Mouse (Mus musculus) heart, embryonic 12.5 days (tissue): ENCODE results near the gene Cdkn1a. TPM values are rescaled to one million over a fixed set of nuclear protein-coding genes. Genes with fewer than 3 reads are reported as not detected.
"Not testable (repeated sequence)": the region's sequence is repeated elsewhere in the genome, so short reads cannot be mapped to it uniquely, and the experiment has no call there.

Source experiments
- ATAC-seq: fragments of 200-750 bp; cut with Nextera tagmentation; 2 replicates; pipeline ENCODE4 v1.8.0; 2017; ENCODE audit warnings: moderate TSS enrichment, moderate library complexity; ENCODE audit not compliant: insufficient number of reproducible peaks, low FRiP score
- H3K27ac ChIP-seq: fragments of 300-500 bp; sonication (generic); 2 replicates; pipeline ENCODE4 v1.5.1; 2016; ENCODE audit warnings: mild to moderate bottlenecking, moderate library complexity; ENCODE audit not compliant: poor library complexity, severe bottlenecking
- H3K27me3 ChIP-seq: fragments of 300-500 bp; sonication (generic); replicated peaks from 2 replicates; pipeline ENCODE4 v1.6.1; 2016; ENCODE audit warnings: mild to moderate bottlenecking, moderate library complexity
- H3K36me3 ChIP-seq: fragments of 300-500 bp; sonication (generic); 2 replicates; pipeline ENCODE4 v1.6.1; 2016; ENCODE audit warnings: mild to moderate bottlenecking, moderate library complexity
- H3K4me1 ChIP-seq: fragments of 300-500 bp; sonication (generic); replicated peaks from 2 replicates; pipeline ENCODE4 v1.6.1; 2016; ENCODE audit warnings: mild to moderate bottlenecking
- H3K4me2 ChIP-seq: fragments of 300-500 bp; sonication (generic); 2 replicates; pipeline ENCODE4 v1.6.1; 2016; ENCODE audit warnings: mild to moderate bottlenecking, moderate library complexity
- H3K4me3 ChIP-seq: fragments of 300-500 bp; sonication (generic); 2 replicates; pipeline ENCODE4 v1.5.1; 2016; ENCODE audit warnings: mild to moderate bottlenecking
- H3K9ac ChIP-seq: fragments of 300-500 bp; sonication (generic); 2 replicates; pipeline ENCODE4 v1.6.1; 2016; ENCODE audit warnings: mild to moderate bottlenecking, moderate library complexity
- H3K9me3 ChIP-seq: fragments of 300-500 bp; sonication (generic); replicated peaks from 2 replicates; pipeline ENCODE4 v1.6.1; 2016; ENCODE audit warnings: mild to moderate bottlenecking, moderate library complexity
- WGBS: fragments of 180-500 bp; shearing (Covaris S2); methylation state at CpG from one replicate; pipeline ENCODE4 v1.1.7; 2016; 5-methylcytosine and 5-hydroxymethylcytosine counted together
- polyA plus RNA-seq: library from polyadenylated mRNA; unstranded; fragments of >200 nt; fragmentation: Nextera tagmentation; extraction: Ambion mirVana; gene quantifications from 2 replicates; pipeline ENCODE4 v1.2.1, GENCODE M21; 2016

Cdkn1a gene
- 43.2 and 45.3 TPM in 2 replicates for polyA plus RNA-seq

DNA sequence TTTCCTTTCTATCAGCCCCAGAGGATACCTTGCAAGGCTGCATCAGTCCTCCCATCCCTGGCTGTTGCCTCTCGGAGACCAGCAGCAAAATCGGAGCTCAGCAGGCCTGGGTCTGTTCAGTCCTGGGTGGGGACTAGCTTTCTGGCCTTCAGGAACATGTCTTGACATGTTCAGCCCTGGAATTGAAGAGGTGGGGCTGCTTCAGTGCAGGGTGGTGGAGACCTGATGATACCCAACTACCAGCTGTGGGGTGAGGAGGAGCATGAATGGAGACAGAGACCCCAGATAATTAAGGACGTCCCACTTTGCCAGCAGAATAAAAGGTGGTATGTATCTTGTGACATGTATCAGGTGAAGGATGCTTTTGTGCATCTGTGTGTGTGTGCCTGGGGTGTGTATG is at the start of gene Cdkn1a:
Gene Cdkn1a, plus strand, starts transcription at position 201 of the 400 bp plus-strand sequence.
- Histone ChIP-seq H3K4me3 (no peak within 1 kb of the TSS), H3K36me3 (no peaks in the 10 kb centered on the region), H3K4me1 (peaks cover 21% of the 10 kb centered on the region), H3K9ac (no peak within 1 kb of the TSS), H3K9me3 (no peaks in the 10 kb centered on the region), H3K27me3 (peaks cover 10% of the 10 kb centered on the region), H3K4me2 (no peak within 1 kb of the TSS), H3K27ac (no peak within 1 kb of the TSS)
- 78% methylated on average over 3 of the region's 3 CpGs for WGBS
- ATAC-seq, result no peak

DNA sequence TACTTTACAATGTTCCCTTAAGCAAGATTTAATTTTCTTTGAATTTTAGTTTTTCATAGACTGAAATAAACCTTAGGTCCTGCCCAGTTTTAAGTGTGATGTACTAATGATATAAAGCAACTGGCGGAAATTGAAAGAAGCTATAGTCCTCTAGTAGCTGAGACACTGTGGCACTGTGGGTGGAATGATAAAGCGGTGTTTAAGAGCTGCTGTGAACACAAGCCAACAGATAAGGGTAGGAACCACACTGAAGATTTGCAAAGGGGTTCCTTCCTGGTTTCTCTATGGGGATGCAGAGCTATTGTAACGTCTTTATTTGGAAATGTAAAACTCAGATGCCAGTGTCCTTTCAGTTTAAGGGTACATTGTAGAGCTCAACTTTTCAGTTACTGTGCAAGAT is 49.1 kb upstream of the Cdkn1a start:
- peaks cover 78% of the 10 kb centered on the region for H3K36me3 ChIP-seq
- H3K9me3 ChIP-seq, H3K4me3 ChIP-seq, H3K4me2 ChIP-seq, H3K9ac ChIP-seq, H3K27ac ChIP-seq, ATAC-seq, H3K27me3 ChIP-seq: not testable (repeated sequence)
- peaks cover 35% of the 10 kb centered on the region for H3K4me1 ChIP-seq
- WGBS, result 45% methylated on average over 3 of the region's 3 CpGs

DNA sequence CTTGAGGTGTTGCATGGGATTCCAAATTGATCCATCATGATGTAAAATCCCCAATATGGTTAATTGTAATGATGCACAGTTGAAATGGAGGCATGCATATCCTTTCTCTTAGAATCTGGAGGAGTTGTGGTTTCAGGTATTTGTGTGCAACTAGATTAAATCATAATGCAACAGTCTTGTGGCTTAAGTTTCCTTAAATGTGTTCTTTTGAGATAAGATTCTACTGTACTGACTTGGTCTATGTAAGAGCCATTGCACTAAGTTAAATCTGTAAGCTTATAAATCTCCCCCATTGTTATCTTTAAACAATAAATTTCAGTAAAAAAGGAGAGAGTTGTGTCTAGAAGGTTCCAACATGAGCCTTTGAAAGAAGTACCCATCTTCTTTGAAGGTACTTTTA is 48.2 kb upstream of the Cdkn1a start:
- H3K36me3 ChIP-seq, result peaks cover 77% of the 10 kb centered on the region
- no peak overlapping the region for H3K4me2 ChIP-seq
- no peak for ATAC-seq
- H3K27ac ChIP-seq, result no peak overlapping the region
- no peaks in the 10 kb centered on the region for H3K27me3 ChIP-seq
- 0 out of 2 replicates have a peak, but pooled peaks cover under 1% of the 10 kb centered on the region for H3K9me3 ChIP-seq
- no peak overlapping the region for H3K9ac ChIP-seq
- no peak overlapping the region for H3K4me3 ChIP-seq
- peaks cover 28% of the 10 kb centered on the region for H3K4me1 ChIP-seq

DNA sequence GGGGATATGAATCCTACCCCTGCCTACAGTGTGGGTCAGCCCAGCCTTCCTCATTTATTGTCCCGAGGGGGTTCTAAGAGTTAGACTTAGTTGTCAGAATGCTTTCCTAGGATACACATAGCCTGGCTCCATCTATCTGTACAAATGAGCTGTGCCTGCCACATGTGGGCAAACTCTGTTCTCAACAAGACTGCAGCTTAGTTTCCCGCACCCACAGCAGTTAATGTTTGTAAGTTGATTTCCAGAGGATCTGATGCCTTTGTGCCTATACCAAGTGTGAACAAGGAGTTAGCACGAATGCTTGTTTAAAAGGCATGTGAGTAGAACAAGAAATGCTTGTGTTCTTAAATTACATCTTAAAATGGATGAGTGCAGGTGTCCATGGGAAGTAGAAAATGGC is 47.2 kb upstream of the Cdkn1a start:
- Histone ChIP-seq H3K9ac (no peak overlapping the region), H3K27me3 (no peaks in the 10 kb centered on the region), H3K4me3 (no peak overlapping the region), H3K9me3 (0 out of 2 replicates have a peak, but pooled peaks cover 3% of the 10 kb centered on the region), H3K36me3 (peaks cover 74% of the 10 kb centered on the region), H3K4me2 (no peak overlapping the region), H3K4me1 (peaks cover 21% of the 10 kb centered on the region), H3K27ac (no peak overlapping the region)
- 88% methylated on average over 3 of the region's 3 CpGs for WGBS
- ATAC-seq, result no peak

DNA sequence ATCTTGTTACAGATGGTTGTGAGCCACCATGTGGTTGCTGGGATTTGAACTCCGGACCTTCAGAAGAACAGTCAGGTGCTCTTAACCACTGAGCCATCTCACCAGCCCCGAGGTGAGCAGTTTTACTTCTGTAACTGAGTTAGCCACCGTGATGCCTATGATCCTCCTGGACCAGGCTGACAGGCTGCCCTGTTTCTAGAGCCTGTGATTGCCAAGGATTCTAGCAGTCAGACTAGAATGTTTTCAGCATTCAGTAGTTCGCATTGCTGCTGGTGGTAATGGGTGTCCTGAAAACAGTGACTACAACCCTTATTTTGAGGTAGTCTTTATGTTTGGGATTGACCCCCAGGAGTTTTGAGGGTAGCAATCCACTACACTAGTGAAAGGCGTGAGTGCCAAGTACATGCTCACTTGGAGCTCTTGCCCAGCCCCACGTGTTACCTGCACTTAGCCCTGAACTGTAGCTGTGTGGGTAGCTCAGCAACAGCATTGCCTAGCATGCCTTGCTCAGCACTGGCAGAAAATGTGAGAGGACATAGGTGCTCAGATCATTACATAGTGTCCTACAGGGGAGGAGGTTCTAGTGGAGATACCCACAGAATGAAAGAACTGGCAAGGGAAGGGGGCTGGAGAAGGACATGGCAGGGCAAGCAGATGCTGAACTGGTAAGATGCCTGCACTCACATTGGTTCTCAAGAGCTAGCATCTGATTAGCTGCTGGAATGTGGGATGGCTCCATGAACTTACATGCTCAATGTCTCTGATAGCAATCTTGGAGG is 46.4 kb upstream of the Cdkn1a start:
- Histone ChIP-seq H3K9me3 (0 out of 2 replicates have a peak, but pooled peaks cover 3% of the 10 kb centered on the region), H3K4me2 (no peak overlapping the region), H3K27ac (peak overlapping the region; percentile 19; the same call in 1 of the 2 replicates), H3K9ac (no peak overlapping the region), H3K27me3 (no peaks in the 10 kb centered on the region), H3K4me1 (peaks cover 25% of the 10 kb centered on the region), H3K36me3 (peaks cover 69% of the 10 kb centered on the region), H3K4me3 (no peak overlapping the region)
- 87% methylated on average over 6 of the region's 6 CpGs for WGBS
- no peak for ATAC-seq

DNA sequence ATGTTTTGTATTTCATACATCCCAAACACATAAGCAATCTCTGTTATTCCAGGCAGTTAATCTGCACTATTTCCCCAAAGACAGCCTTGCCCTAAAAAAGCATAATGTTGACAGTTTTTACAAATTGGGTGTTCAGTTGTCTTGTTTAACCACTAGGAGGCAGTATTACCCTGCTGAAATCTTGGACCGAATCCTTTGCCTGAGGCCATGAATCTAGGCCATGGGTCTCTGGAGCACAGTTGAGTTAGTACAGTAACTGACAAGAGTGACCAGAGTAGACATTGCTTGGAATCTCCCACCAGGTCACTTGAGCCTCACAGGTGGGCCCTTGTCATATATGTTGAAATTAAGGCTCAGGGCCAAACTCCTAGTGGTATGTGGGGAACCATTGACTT is 45.9 kb upstream of the Cdkn1a start:
- Histone ChIP-seq H3K4me2 (no peak overlapping the region), H3K27ac (no peak overlapping the region), H3K9ac (no peak overlapping the region), H3K27me3 (no peaks in the 10 kb centered on the region), H3K4me1 (peaks cover 29% of the 10 kb centered on the region), H3K9me3 (0 out of 2 replicates have a peak, but pooled peaks cover 3% of the 10 kb centered on the region), H3K36me3 (peaks cover 63% of the 10 kb centered on the region), H3K4me3 (no peak overlapping the region)
- no peak for ATAC-seq
- WGBS, result 83% methylated on average over 1 of the region's 1 CpGs

DNA sequence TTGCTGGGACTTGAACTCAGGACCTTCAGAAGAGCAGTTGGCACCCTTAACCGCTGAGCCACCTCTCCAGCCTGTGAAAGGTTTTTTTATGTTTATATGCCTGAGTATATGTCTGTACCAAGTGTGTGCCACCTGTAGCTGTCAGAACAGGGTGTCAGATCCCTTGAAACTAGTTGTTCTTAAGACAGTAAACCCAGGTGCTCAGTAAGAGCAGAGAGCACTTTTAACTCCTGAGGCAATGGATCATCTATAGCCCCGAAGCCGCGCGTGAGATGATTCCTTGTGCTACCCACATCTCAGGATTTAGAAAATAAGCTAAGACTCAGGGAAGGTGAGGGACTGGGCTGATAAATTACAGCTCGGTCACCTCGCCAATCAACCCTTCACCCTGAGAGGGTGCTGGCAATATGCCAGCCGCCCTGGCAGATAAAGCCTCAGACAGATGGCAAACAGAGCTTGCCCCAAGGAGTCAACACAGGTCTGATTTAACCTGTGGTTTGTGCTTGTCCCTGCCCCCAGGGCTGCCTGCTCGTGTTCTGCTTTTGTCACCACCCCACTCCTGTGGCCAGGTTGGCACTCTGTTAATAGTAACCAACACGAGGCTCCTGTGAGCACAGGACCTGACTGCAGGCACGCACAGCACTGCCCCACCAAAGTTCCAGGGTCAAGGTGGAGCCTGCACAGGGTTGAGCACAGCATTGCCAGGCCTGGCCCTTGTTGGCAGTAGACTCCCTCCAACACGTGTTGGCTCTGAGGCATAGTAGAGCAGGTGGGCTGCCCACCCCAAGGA is 44.8 kb upstream of the Cdkn1a start:
- Histone ChIP-seq H3K27me3 (no peaks in the 10 kb centered on the region), H3K4me1 (peaks cover 33% of the 10 kb centered on the region), H3K36me3 (peaks cover 54% of the 10 kb centered on the region), H3K4me3 (no peak overlapping the region), H3K4me2 (no peak overlapping the region), H3K9me3 (0 out of 2 replicates have a peak, but pooled peaks cover 3% of the 10 kb centered on the region), H3K9ac (no peak overlapping the region), H3K27ac (peak overlapping the region; percentile 44; the same call in 1 of the 2 replicates)
- ATAC-seq, result 0 out of 2 replicates have a peak, but pooled peaks have one; percentile 27
- WGBS, result 59% methylated on average over 12 of the region's 12 CpGs

DNA sequence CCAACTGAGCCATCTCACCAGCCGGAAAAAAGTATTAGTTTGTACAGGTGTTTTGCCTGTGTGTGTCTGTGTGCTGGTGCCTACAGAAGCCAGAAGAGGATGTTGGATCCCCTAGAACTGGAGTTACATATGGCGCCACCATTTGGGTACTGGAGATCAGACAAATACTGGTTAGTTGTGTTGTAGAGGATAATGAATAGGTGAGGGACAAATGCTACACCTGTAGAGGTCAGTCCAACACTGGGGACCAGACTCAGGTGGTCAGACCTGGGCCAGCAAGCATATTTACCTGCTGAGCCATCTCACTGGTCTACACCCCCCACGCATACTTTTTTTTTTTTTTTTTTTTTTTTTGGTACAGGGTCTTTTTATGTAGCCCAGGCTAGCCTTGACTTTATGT is 43.9 kb upstream of the Cdkn1a start:
- 93% methylated on average over 3 of the region's 3 CpGs for WGBS
- Histone ChIP-seq H3K9me3 (0 out of 2 replicates have a peak, but pooled peaks cover 3% of the 10 kb centered on the region), H3K4me3 (no peak overlapping the region), H3K9ac (no peak overlapping the region), H3K4me1 (peaks cover 38% of the 10 kb centered on the region), H3K27ac (no peak overlapping the region), H3K4me2 (no peak overlapping the region), H3K27me3 (no peaks in the 10 kb centered on the region), H3K36me3 (peaks cover 49% of the 10 kb centered on the region)
- ATAC-seq, result no peak

DNA sequence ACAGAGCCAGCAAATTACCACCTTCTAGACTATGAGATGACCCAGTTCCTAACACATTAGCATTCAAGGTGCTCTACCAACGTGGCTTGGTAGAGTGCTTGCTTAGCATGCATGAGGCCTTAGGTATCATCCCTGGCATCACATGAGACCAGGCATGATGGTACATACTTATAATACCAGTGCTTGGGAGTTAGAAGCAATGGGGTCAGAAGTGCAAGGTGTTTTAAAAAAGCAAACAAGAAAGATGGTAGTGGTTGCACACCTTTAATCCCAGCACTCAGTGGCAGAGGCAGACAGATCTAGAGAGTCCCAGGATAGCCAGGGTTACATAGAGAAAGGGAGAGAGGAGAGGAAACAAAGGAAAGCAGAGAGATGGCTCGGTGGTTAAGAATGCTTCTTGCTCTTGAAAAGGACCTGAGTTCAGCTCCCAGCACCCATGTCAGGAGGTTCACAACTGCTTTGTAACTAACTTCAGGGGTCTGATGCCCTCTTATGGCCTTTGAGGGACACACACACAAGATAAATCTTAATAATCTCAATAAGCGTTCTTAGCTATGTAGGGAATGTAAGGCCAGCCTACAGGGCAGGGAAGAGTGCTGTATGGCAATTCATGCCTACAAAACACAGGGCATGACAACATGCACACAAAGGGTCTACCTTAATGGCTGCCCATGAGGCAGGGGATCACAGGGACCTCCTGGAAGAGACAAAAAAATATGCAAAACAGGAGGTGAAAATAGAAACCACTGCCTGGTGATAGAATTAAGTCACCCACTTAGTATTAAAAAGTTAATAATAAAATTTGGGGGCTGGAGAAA is 42.9 kb upstream of the Cdkn1a start:
- Histone ChIP-seq H3K9ac (no peak overlapping the region), H3K4me2 (no peak overlapping the region), H3K4me1 (peaks cover 38% of the 10 kb centered on the region), H3K27ac (no peak overlapping the region), H3K9me3 (0 out of 2 replicates have a peak, but pooled peaks cover 3% of the 10 kb centered on the region), H3K36me3 (peaks cover 46% of the 10 kb centered on the region), H3K27me3 (no peaks in the 10 kb centered on the region), H3K4me3 (no peak overlapping the region)
- no peak for ATAC-seq
- 60% methylated on average over 3 of the region's 3 CpGs for WGBS

DNA sequence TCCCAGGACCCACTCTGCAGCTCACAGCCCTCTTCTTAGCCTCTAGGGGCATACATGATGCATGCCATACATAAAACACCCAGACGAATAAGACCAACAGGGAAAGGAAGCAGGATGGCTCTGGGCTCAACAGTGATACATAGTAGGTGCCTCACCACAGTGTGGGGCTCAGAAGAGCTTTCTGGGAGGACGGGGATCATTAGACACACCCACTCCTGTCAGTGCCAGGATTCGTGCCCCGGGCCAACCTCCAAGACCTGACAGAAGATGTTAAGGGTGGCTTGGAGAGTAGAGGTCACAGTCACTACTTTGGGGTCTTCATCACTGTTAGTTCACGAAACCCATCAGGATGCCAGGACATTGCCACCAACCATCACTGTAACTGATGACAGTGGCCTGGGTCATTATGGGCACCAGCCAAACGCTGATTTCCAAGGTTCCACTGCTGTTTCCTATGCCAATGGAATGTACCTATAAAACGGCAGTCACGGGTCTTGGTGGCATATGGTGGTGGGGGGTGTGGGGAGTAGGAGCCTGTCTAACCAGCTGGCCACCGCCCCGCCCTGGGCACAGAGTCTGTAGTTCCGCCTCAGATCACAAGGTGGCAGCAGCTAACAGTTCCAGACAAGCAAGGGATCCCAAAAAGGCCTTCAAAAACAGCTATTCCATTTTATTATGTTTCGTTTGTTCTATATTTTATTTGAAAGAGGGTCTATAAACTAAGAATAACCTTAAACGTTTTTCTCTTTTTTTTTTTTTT is 41.8 kb upstream of the Cdkn1a start:
- Histone ChIP-seq H3K4me3 (no peak overlapping the region), H3K9ac (no peak overlapping the region), H3K27ac (no peak overlapping the region), H3K4me1 (peaks cover 38% of the 10 kb centered on the region), H3K9me3 (0 out of 2 replicates have a peak, but pooled peaks cover 3% of the 10 kb centered on the region), H3K36me3 (peaks cover 39% of the 10 kb centered on the region), H3K4me2 (no peak overlapping the region), H3K27me3 (no peaks in the 10 kb centered on the region)
- WGBS, result 20% methylated on average over 13 of the region's 13 CpGs
- no peak for ATAC-seq
